Mouse (Mus musculus) frontal cortex, postnatal 36 days (tissue): ENCODE data around the gene Pigv.
A peak's percentile ranks its signal among the peaks of the same experiment; 100 is the strongest.

Source experiments
- DNase-seq, 2 experiments: peaks; one replicate each; pipeline ENCODE4 v3.0.0; 2022; ENCODE audit warnings: low spot score in 2 of 2

The Pigv gene

GRCm38 (mm10) chr4:133671881-133672844 is at the start of gene Pigv:
TSS of gene Pigv (minus strand) at chr4:133672647.
- peak; percentile 94 for DNase-seq

- no peak for DNase-seq
Measured at GRCm38 (mm10) chr4:133719791-133720190, 47.3 kb upstream of the Pigv start.

- no peak for DNase-seq
Measured at GRCm38 (mm10) chr4:133712755-133713154, 40.3 kb upstream of the Pigv start.

- no peak for DNase-seq
Measured at GRCm38 (mm10) chr4:133711307-133712076, 39.0 kb upstream of the Pigv start.

GRCm38 (mm10) chr4:133709395-133709794 is 36.9 kb upstream of the Pigv start:
- no peak for DNase-seq

- DNase-seq, result no peak
Measured at GRCm38 (mm10) chr4:133707464-133707863, 35.0 kb upstream of the Pigv start.

- peak; percentile 46 to 50 for DNase-seq
Measured at GRCm38 (mm10) chr4:133706956-133707355, 34.5 kb upstream of the Pigv start.

- DNase-seq, result no peak
Measured at GRCm38 (mm10) chr4:133705062-133705461, 32.6 kb upstream of the Pigv start.

GRCm38 (mm10) chr4:133700905-133701368 is 28.5 kb upstream of the Pigv start:
- DNase-seq, result peak; percentile 51 to 59

- DNase-seq, result no peak
Measured at GRCm38 (mm10) chr4:133695363-133695762, 22.9 kb upstream of the Pigv start.

GRCm38 (mm10) chr4:133690252-133690651 is 17.8 kb upstream of the Pigv start:
- DNase-seq, result no peak

- no peak for DNase-seq
Measured at GRCm38 (mm10) chr4:133688417-133689067, 16.1 kb upstream of the Pigv start.

GRCm38 (mm10) chr4:133687126-133687525 is 14.7 kb upstream of the Pigv start:
- DNase-seq, result no peak

GRCm38 (mm10) chr4:133686512-133686911 is 14.1 kb upstream of the Pigv start:
- DNase-seq, result no peak

- no peak for DNase-seq
Measured at GRCm38 (mm10) chr4:133680206-133680786, 7.8 kb upstream of the Pigv start.

GRCm38 (mm10) chr4:133679629-133680028 is 7.2 kb upstream of the Pigv start:
- DNase-seq, result no peak

- no peak for DNase-seq
Measured at GRCm38 (mm10) chr4:133677266-133677665, 4.8 kb upstream of the Pigv start.

GRCm38 (mm10) chr4:133676189-133676588 is 3.7 kb upstream of the Pigv start:
- DNase-seq, result no peak

- DNase-seq, result peak in 1 of 2 experiments; percentile 46
Measured at GRCm38 (mm10) chr4:133675594-133676016, 3.2 kb upstream of the Pigv start.

GRCm38 (mm10) chr4:133674331-133674695 is 1.9 kb upstream of the Pigv start:
- DNase-seq, result no peak

GRCm38 (mm10) chr4:133673666-133674330 is 1.4 kb upstream of the Pigv start:
- no peak for DNase-seq
